Mouse (Mus musculus): Measurements from ENCODE around the gene Actr10. TPM values are rescaled to one million over a fixed set of nuclear protein-coding genes. Genes with fewer than 3 reads are reported as not detected.

Actr10 gene
- total RNA-seq (2023): 100 to 1,000 TPM; 101 to 108 TPM

GRCm38 (mm10) chr12:70937571-70938384 lies at the start of gene Actr10:
Actr10 (plus strand) TSS chr12:70937857.

DNA sequence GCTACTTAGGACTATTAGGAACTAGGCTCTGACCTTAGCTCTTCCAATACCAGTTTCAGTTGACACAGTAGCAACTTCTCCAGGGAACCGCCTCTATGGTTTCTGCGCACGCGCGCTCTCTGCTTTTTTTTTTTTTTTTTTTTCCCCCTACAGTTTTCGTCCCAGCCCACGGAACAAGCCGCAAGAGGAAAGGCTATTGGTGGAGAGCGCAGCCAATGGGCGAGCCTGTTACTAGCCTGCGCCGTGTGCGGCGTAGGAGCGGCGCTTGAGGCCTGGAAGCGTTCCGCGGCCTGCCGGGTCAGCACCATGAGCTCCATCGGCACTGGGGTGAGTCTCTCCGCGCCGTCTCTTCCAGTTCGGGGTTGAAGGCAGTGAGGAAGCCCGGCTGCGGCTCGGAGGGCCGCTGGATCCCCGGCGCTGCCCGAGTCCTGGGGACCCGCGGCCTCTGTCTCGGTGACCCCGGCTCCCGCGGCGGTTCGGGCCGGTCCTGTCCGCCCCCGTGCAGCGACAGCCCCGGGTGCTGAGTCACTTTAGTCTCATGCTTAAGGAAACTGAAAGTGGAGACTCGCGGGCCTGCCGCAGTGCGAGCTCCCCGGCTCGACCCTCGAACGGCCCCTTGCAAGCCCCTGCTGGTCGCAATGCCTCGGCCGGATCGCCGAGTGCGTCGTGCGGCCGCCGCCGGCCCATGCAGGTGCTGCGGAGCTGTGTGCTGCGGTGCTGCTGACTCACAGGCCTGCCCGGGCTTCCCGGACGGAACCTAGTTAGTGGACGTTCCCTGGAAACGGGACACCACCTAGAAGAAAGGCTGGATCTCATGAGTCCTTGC lies 37.0 kb downstream of the Actr10 start, which contains the start of gene Psma3:
Gene Psma3, plus strand, starts transcription at position 181 of the 826 bp plus-strand sequence.

Other genes starting within 250 kb of the Actr10 start
- gene Frmd6, start 112.3 kb upstream of the Actr10 start, total RNA-seq (2023): 1 to 10 TPM; 2.1 to 3.0 TPM
- 100 to 1,000 TPM; 116 to 131 TPM for gene Psma3, start 36.8 kb downstream of the Actr10 start, total RNA-seq (2023)
- 10 to 100 TPM; 58.6 to 64.7 TPM for gene Arid4a, start 78.1 kb downstream of the Actr10 start, total RNA-seq (2023)
- not detected for gene Tomm20l, start 173.6 kb downstream of the Actr10 start, total RNA-seq (2023)
- gene Timm9, start 198.8 kb downstream of the Actr10 start, total RNA-seq (2023): 10 to 100 TPM in 1 of 2 experiments, 1 to 10 TPM in 1; 7.0 to 10.2 TPM
- 1 to 10 TPM; 8.0 to 8.1 TPM for gene 2700049A03Rik, start 199.0 kb downstream of the Actr10 start, total RNA-seq (2023)